In genomic region chr14:52005616-52006015, GRCm38 (mm10) we compare ENCODE assay signal across 22 mouse cellular contexts. TPM values are rescaled to one million over a fixed set of nuclear protein-coding genes. Genes with fewer than 3 reads are reported as not detected.
A peak's percentile ranks its signal among the peaks of the same experiment; 100 is the strongest.
DNase-seq lines count a peak whose midpoint lies in the region; ATAC-seq lines count a peak whose summit lies in the region.
"Had no signal": no experiment of that assay in that cellular context is flagged by ENCODE, and none has a peak within 500 bp of the region (broad histone marks: within the 10 kb centered on the region; RNA-seq: fewer than 3 reads in every experiment).

No protein-coding gene starts in this region.

- H3K4me3 ChIP-seq in heart, embryonic 14.5 days (ENCODE audit: control insufficient read depth in 1 of 2, insufficient read depth in 1 of 2, low read depth in 1 of 2, low read length in 2 of 2): no peak overlapping the region
- no peak overlapping the region for H3K4me3 ChIP-seq in kidney, embryonic 16.5 days (ENCODE audit: low read length)
- no peak overlapping the region for H3K4me3 ChIP-seq in midbrain, embryonic 11.5 days (ENCODE audit: low read depth, low read length)
- H3K4me3 ChIP-seq: heart, adult 2 months; intestine, embryonic 15.5 days; megakaryocyte, embryonic 14.5 days had no signal

- 37% methylated on average over 6 of the region's 6 CpGs for whole genome bisulfite sequencing in heart, embryonic 14.5 days
- 72% methylated on average over 6 of the region's 6 CpGs for WGBS in kidney, embryonic 16.5 days
- WGBS in midbrain, embryonic 11.5 days: 87% methylated on average over 6 of the region's 6 CpGs

- H3K4me2 ChIP-seq in heart, embryonic 14.5 days (ENCODE audit: low read length): peak overlapping the region; percentile 36; the same call in 1 of the 2 replicates
- H3K4me2 ChIP-seq in kidney, embryonic 16.5 days (replicated peaks; ENCODE audit: low read depth, low read length): no peak overlapping the region
- H3K4me2 ChIP-seq in midbrain, embryonic 11.5 days: no peak overlapping the region
- H3K4me2 ChIP-seq: intestine, embryonic 15.5 days had no signal

- peaks cover 24 to 42% of the 10 kb centered on the region in 2 experiments for H3K4me1 ChIP-seq in heart, embryonic 14.5 days (ENCODE audit: control insufficient read depth in 2 of 2, insufficient read depth in 2 of 2, low read length in 2 of 2)
- peaks cover 30% of the 10 kb centered on the region for H3K4me1 ChIP-seq in kidney, embryonic 16.5 days (ENCODE audit: insufficient read depth, low read length)
- peaks cover 53% of the 10 kb centered on the region for H3K4me1 ChIP-seq in midbrain, embryonic 11.5 days (ENCODE audit: control insufficient read depth, insufficient read depth, low read length)

- peak overlapping the region; percentile 9 to 31 for H3K27ac ChIP-seq in heart, embryonic 14.5 days (replicated peaks in 1 of 2; ENCODE audit: control insufficient read depth in 1 of 2, insufficient read depth in 1 of 2, low read depth in 2 of 2, low read length in 2 of 2)
- 0 out of 2 replicates have a peak overlapping the region, but pooled peaks have one; percentile 26 for H3K27ac ChIP-seq in kidney, embryonic 16.5 days (ENCODE audit: low read length)
- no peak overlapping the region for H3K27ac ChIP-seq in midbrain, embryonic 11.5 days (ENCODE audit: low read depth, low read length)
- H3K27ac ChIP-seq: heart, adult 2 months; stomach, postnatal 0 days had no signal

- no peaks in the 10 kb centered on the region for H3K27me3 ChIP-seq in heart, embryonic 14.5 days (ENCODE audit: control insufficient read depth, insufficient read depth, low read length)
- H3K27me3 ChIP-seq in kidney, embryonic 16.5 days (ENCODE audit: insufficient read depth, low read length): no peaks in the 10 kb centered on the region
- no peaks in the 10 kb centered on the region for H3K27me3 ChIP-seq in midbrain, embryonic 11.5 days (ENCODE audit: control insufficient read depth, insufficient read depth, low read length)
- H3K27me3 ChIP-seq: intestine, embryonic 15.5 days; megakaryocyte, embryonic 14.5 days had no signal

- intact Hi-C loops in heart, postnatal 14 days (cut with DNase I): no loop called here
- intact Hi-C loops in left cerebral cortex, postnatal 14 days (cut with DNase I): loop anchor here (5.0 kb wide), 1 partner anchor 103 kb away; no protein-coding TSS in a partner anchor

- peaks cover 87% of the 10 kb centered on the region for H3K36me3 ChIP-seq in heart, embryonic 14.5 days (ENCODE audit: control insufficient read depth, insufficient read depth, low read length)
- H3K36me3 ChIP-seq in kidney, embryonic 16.5 days (ENCODE audit: insufficient read depth, low read length): peaks cover 72% of the 10 kb centered on the region
- H3K36me3 ChIP-seq in midbrain, embryonic 11.5 days (ENCODE audit: control insufficient read depth, insufficient read depth, low read length): peaks cover 41% of the 10 kb centered on the region

- peak; percentile 23 for ATAC-seq in heart, embryonic 14.5 days (ENCODE audit: insufficient number of reproducible peaks, insufficient read depth, low FRiP score, low read depth)
- ATAC-seq in kidney, embryonic 16.5 days (ENCODE audit: low FRiP score, low TSS enrichment): no peak
- ATAC-seq in midbrain, embryonic 11.5 days (ENCODE audit: low FRiP score): no peak
- ATAC-seq: intestine, embryonic 15.5 days had no signal

- DNase-seq in heart, postnatal 14 days: no peak
- no peak for DNase-seq in kidney, postnatal 25 days
- DNase-seq in midbrain, embryonic 11.5 days (ENCODE audit: low spot score, missing footprints): peak; percentile 83
- DNase-seq in testis, postnatal 14 days (ENCODE audit: low spot score): peak; percentile 84
- no peak for DNase-seq in left cerebral cortex, postnatal 14 days (ENCODE audit: low spot score in 2 of 2)
- DNase-seq: heart, adult 2 months; kidney, postnatal 36 days; right cerebral cortex, adult 18-20 months had no signal

- H3K9me3 ChIP-seq in heart, embryonic 14.5 days (ENCODE audit: control insufficient read depth, low read length): no peaks in the 10 kb centered on the region
- no peaks in the 10 kb centered on the region for H3K9me3 ChIP-seq in kidney, embryonic 16.5 days (ENCODE audit: low read length)
- H3K9me3 ChIP-seq in midbrain, embryonic 11.5 days (ENCODE audit: control insufficient read depth, low read length): no peaks in the 10 kb centered on the region
- H3K9me3 ChIP-seq: intestine, embryonic 15.5 days; megakaryocyte, embryonic 14.5 days had no signal

- H3K9ac ChIP-seq in heart, embryonic 14.5 days (ENCODE audit: low read length): peak overlapping the region; percentile 48
- no peak overlapping the region for H3K9ac ChIP-seq in kidney, embryonic 16.5 days (replicated peaks; ENCODE audit: low read length)
- H3K9ac ChIP-seq in midbrain, embryonic 11.5 days (ENCODE audit: low read length): no peak overlapping the region
- H3K9ac ChIP-seq: intestine, embryonic 15.5 days had no signal

RNA-seq across cellular contexts. Expression of gene Tmem253, which starts 9.8 kb away (rescaled TPM):
- polyA plus RNA-seq in heart, embryonic 14.5 days (2014; fragmentation: Nextera tagmentation; extraction: Ambion mirVana): 1.2 and 1.5 TPM in 2 replicates
- total RNA-seq in heart, postnatal 14 days (2021): 1 to 10 TPM; 1.5 to 1.9 TPM
- 1.0 and 1.6 TPM in 2 replicates for polyA plus RNA-seq in kidney, embryonic 16.5 days (2015; fragmentation: Nextera tagmentation; extraction: Ambion mirVana)
- 1.0 and 1.5 TPM in 2 replicates for polyA plus RNA-seq in midbrain, embryonic 11.5 days (2014; fragmentation: Nextera tagmentation; extraction: Ambion mirVana)
- under 1 TPM; 0.36 to 0.77 TPM for total RNA-seq in left cerebral cortex, postnatal 14 days (2021)
- total RNA-seq: liver, adult 2 months had no signal

RNA-seq across cellular contexts. Expression of gene Zfp219, which starts 14.9 kb away (rescaled TPM):
- polyA plus RNA-seq in heart, embryonic 14.5 days (2014; fragmentation: Nextera tagmentation; extraction: Ambion mirVana): 19.2 and 19.9 TPM in 2 replicates
- 10 to 100 TPM; 32.0 to 33.6 TPM for total RNA-seq in heart, postnatal 14 days (2021)
- 38.9 and 39.2 TPM in 2 replicates for polyA plus RNA-seq in kidney, embryonic 16.5 days (2015; fragmentation: Nextera tagmentation; extraction: Ambion mirVana)
- 91.9 and 110 TPM in 2 replicates for polyA plus RNA-seq in midbrain, embryonic 11.5 days (2014; fragmentation: Nextera tagmentation; extraction: Ambion mirVana)
- 10 to 100 TPM; 29.5 to 33.6 TPM for total RNA-seq in left cerebral cortex, postnatal 14 days (2021)

RNA-seq across cellular contexts. Expression of gene Arhgef40, which starts 21.1 kb away (rescaled TPM):
- polyA plus RNA-seq in heart, embryonic 14.5 days (2014; fragmentation: Nextera tagmentation; extraction: Ambion mirVana): 50.6 and 59.6 TPM in 2 replicates
- 10 to 100 TPM; 39.7 to 47.1 TPM for total RNA-seq in heart, postnatal 14 days (2021)
- polyA plus RNA-seq in kidney, embryonic 16.5 days (2015; fragmentation: Nextera tagmentation; extraction: Ambion mirVana): 92.1 and 97.8 TPM in 2 replicates
- polyA plus RNA-seq in midbrain, embryonic 11.5 days (2014; fragmentation: Nextera tagmentation; extraction: Ambion mirVana): 50.4 and 52.8 TPM in 2 replicates
- 10 to 100 TPM; 31.9 to 35.2 TPM for total RNA-seq in left cerebral cortex, postnatal 14 days (2021)

RNA-seq across cellular contexts. Expression of gene Olfr221, which starts 36.6 kb away (rescaled TPM):
- 0.19 TPM in 1 of 2 replicates, not detected in the other for polyA plus RNA-seq in heart, embryonic 14.5 days (2014; fragmentation: Nextera tagmentation; extraction: Ambion mirVana)
- not detected for total RNA-seq in heart, postnatal 14 days (2021)
- polyA plus RNA-seq in kidney, embryonic 16.5 days (2015; fragmentation: Nextera tagmentation; extraction: Ambion mirVana): not detected in 2 replicates
- not detected in 2 replicates for polyA plus RNA-seq in midbrain, embryonic 11.5 days (2014; fragmentation: Nextera tagmentation; extraction: Ambion mirVana)
- not detected for total RNA-seq in left cerebral cortex, postnatal 14 days (2021)
- total RNA-seq: adrenal gland, adult 18-20 months; ES-E14; gastrocnemius, adult 18-20 months; heart, adult 2 months; layer of hippocampus, postnatal 14 days; left cerebral cortex, postnatal 25 days; liver, adult 2 months had no signal
- polyA plus RNA-seq: embryonic facial prominence, embryonic 11.5 days; heart, adult 2 months; intestine, embryonic 15.5 days; liver, adult 2 months; lung, embryonic 16.5 days; spleen, adult 2 months; stomach, postnatal 0 days had no signal

Comparison
In these comparisons a context has a peak if more than half of its experiments do, and no peak if none do; other contexts are left out.
1. DNase-seq: peak in midbrain, embryonic 11.5 days (single experiment) and testis, postnatal 14 days (single experiment); none in heart, postnatal 14 days (0 of 2), kidney, postnatal 25 days (0 of 2) and left cerebral cortex, postnatal 14 days (0 of 2).